Mouse (Mus musculus): ENCODE data around the gene Prdx1.

GRCm38 (mm10) chr4:116720343-116721097 is 35.2 kb downstream of the Prdx1 start, which contains the start of gene Tesk2:
- TF ChIP-seq CTCF (IDR thresholded peaks at IDR 0.05; ENCODE audit: control insufficient read depth, insufficient read depth, low read length) = no peak
- TF ChIP-seq POLR2A (IDR thresholded peaks at IDR 0.05; ENCODE audit: borderline replicate concordance, control insufficient read depth, low read depth, low read length) = peak; percentile 66; the same call in 1 of the 2 replicates

Data from bone marrow, adult 2 months (tissue).